Mouse (Mus musculus): ENCODE results near the gene Edn1.

The Edn1 gene

DNA sequence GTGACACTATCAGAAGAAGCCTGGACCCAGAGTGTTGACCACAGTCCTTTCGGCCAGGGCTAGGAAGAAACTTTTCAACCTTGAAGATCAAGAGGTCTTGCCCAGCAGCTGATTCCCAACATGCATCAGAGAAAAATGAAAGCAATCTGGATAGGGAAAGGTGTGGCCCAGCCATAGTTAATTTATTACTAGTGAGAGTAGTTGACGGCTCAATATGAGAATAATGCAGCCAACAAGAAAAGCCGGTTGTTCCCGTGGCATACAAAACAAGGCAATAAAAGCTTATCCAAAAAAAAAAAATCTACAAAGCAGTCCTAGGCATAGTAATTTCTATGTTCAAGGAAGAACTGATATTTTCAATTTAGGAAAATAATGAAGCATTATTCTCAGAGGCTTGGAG is 16.5 kb downstream of the Edn1 start:
- no peak for DNase-seq

DNA sequence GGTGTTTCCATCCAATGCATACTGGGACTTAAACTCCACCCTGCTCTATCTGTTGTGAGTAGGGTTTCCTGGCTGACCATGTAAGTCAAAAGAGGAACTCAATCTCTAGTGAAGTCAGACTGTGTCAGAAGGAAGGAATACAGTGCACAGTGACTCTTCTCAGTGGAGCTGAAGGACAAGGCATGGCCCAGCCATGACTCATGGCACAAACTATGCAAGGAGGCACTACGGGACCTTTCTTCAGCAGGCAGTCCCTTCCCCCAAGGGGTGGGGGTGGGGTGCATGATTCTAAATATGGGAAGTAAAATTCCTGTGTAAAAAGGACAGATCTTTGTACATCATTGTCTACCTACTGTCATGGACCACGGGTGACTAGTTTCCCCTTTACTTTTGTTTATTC is 27.3 kb downstream of the Edn1 start:
- DNase-seq: no peak

DNA sequence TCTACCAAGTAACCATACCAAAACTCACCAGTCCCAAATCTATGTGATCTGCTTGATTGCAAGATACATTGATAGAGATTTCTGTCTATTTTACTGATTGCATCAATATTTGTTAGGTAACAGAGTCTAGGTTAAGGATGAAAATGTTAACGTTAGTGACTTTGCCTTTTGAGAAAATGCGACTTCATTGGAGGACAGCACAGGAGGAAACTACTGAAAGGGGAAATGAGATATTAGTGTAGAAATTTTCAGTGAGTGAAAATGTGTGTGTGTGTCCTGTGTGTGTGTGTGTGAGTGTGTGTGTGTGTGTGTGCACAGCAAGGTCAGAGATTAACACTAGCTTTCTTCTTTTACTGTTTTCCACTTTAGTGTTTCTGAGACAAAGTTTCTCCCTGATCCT is 29.8 kb downstream of the Edn1 start:
- no peak for DNase-seq

DNA sequence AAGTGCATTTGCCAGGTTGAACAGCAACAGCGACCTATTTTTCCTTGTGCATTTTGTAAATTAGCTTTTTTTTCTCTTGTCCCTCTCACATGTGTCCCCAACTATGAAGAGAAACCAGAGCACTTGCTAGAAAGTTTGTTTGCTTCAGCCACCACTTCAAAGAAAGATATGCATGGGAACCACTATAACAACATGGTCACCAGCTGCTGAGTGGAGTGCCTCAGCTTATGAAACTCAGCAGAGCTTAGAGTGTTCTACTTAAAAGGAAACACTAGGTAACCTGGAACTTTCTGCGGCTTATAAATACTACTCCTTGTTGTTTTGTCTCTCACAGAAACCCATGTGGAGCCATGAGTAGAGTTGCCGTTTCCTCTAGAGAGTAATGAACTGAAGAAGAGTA is 33.7 kb downstream of the Edn1 start:
- DNase-seq: no peak

DNA sequence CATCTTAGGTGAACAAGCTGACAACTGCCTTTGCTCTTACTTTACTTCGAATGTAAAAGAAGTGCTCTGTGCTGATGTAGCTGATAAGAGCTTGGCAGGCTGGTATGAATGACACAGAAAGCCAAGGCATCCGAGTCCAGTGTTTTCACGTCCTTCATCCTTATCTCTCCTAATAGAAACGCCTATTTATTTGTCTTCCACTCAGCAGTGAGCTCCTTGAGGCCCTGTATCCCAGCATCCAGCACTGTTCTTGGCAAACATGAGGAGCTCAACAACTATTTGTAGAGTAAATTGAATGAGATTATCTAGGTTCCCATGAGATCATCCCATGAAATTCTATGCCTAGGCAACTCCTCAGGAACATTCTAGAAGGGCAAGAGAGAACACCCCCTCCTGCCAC is 35.1 kb downstream of the Edn1 start:
- no peak for DNase-seq

DNA sequence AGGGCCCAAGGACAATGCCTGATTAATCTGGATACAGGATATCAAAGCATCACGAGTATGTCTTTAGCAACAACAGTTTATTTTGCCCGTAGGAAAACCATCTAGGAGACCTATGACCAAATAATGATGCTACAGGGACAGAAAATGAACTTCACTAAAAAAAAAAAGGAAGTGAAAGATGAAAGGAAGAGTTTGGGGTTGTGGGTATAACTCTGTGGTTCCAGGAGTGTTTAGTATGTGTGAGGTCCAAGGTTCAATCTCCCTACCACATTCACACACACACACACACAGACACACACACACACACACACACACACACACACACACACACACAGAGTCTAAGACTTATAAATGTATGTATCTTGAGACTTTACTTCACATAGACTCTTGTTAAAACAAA is 35.8 kb downstream of the Edn1 start:
- no peak for DNase-seq

DNA sequence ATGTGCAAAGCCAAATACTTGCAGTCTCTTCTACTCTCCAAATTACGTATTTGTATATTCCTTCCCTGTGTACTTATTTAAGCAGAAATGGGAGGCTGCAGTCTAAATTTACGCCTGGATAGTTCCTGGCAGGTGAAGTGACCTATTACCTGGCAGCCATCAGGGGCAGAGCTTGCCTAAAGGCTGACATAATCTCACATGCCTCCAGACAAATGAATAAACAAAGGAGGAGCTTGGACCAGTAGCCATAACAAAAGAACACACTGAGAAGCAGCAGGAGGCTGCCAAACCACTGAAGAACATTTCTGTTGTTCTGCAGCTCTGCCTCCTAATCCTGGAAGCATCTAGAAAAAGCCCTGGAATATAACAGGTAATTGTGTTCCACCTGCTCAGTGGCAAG is 38.2 kb downstream of the Edn1 start:
- no peak for DNase-seq

DNA sequence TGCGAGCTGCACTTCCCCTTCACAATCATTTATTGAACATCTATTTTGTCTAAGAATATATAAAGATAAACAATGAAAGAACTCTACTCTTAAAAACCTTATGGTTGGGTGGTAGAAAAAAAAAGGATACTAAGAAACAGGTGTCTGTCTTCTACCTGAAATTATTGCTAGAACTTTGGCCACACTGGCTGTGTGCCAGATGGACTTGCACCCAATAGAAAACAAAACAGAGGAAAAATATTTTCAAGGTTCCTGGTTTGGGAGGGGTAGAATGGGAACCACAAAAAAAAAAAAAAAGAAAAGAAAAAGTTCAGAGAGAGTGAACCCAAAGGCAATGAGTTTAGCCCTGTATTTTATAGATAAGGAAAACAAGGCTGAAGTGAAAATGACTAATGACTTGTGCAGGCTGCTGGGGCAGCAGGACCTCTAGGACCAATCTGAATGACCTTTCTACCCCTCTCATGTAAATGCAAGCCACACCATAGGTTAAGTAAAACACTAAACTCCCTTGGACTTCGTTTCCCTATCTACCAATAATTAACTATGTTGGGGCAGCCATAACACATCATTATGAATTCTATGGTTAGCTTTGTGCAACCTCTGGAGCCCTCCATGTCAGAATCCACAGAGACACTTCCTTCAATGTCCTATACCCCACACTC is 40.7 kb downstream of the Edn1 start:
- no peak for DNase-seq

DNA sequence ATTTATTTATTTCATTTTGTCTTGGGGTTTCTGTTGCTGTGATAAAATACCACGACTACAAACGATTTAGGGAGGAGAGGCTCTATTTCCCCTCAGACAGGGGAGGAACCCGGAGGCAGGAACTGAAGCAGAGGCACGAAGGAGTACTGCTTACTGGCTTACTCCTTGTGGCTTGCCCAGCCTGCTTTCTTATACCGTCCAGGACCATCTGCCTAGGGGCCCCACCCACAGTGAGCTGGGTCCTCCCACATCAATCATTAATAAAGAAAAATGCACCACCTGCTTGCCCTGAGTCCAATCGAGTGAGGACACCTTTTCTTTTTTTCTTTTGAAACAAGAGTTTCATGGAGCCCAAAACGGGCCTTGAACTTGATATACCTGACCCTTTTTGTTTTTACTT is 44.2 kb downstream of the Edn1 start:
- DNase-seq: no peak

DNA sequence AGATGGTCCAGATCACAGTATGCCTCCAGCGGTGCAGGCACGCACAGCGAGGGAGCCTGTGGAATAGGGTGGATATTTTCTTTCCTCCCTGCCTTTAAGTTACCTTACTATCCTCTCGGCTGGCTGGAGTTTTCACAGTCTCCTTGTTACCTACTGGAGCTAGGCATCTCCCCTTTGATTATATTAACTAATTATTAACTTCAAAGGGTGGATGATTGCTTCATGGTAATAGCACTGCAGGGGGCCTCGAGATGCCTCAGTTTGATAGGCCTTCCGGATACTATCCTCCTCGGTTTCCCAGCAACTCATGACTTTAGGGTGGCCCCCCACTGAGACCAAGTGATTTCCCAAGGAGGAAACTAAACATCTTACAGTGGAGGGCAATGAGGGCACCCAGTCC is 45.1 kb downstream of the Edn1 start:
- DNase-seq: no peak

DNA sequence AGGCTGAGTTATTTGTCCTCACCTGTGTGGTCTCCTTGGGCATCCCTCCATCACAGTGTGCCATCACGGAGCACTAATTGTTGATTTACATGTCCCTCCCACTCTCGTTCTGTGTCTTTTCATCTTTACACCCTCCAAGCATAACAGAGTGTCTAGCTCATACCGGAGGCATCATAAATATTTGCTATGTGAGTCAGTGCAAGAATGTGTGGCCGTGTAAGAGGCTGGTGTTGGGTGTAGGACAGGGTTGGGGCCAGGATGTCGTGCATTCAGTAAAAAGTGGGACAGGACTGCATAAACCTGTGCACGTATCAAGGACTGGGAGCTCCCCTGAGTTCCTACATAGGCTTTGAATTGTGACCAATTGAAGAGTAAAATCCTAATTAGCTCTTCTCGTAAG is 50.4 kb downstream of the Edn1 start:
- DNase-seq: no peak
